Mouse (Mus musculus): Measurements from ENCODE around the gene Lyrm4. TPM values are rescaled to one million over a fixed set of nuclear protein-coding genes. Genes with fewer than 3 reads are reported as not detected.
A peak's percentile ranks its signal among the peaks of the same experiment; 100 is the strongest.

Lyrm4 gene
- polyA plus RNA-seq, 1 experiment from 2014 or later: 31.6 TPM

DNA sequence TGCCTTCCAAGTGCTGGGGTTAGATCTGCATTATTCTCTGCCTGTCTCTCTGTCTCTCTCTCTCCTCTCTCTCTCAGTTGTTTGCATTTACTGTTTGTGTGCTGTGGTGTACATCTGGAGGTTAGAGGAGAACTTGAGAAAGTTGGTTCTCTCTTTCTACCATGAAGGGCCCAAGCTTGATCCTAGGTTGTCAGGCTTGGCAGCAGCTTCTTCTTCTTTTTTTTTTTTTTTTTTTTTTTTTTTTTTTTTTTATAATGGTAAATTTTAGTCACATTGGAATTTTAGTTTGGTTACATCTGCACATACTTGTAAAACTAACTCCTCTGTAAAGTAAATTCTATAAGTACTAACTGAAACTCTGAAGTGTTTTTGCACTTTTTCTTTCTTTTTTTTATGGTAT lies 3.3 kb upstream of the Lyrm4 start:
- Histone ChIP-seq H3K9ac (ENCODE audit: low read length) (no peak overlapping the region), H3K36me3 (ENCODE audit: control insufficient read depth, insufficient read depth, low read length) (no peaks in the 10 kb centered on the region), H3K27ac (replicated peaks in 1 of 2; ENCODE audit: control insufficient read depth in 1 of 2, insufficient read depth in 1 of 2, low read depth in 2 of 2, low read length in 2 of 2) (no peak overlapping the region), H3K4me3 (ENCODE audit: control insufficient read depth in 1 of 2, insufficient read depth in 1 of 2, low read depth in 1 of 2, low read length in 2 of 2) (no peak overlapping the region), H3K27me3 (ENCODE audit: control insufficient read depth, insufficient read depth, low read length) (no peaks in the 10 kb centered on the region), H3K4me1 (ENCODE audit: control insufficient read depth in 2 of 2, insufficient read depth in 2 of 2, low read length in 2 of 2) (peaks cover 0 to 19% of the 10 kb centered on the region in 2 experiments; a peak in 3 of 4 replicates), H3K9me3 (ENCODE audit: control insufficient read depth, low read length) (no peaks in the 10 kb centered on the region), H3K4me2 (ENCODE audit: low read length) (no peak overlapping the region)
- ATAC-seq (ENCODE audit: insufficient number of reproducible peaks, insufficient read depth, low FRiP score, low read depth): no peak

DNA sequence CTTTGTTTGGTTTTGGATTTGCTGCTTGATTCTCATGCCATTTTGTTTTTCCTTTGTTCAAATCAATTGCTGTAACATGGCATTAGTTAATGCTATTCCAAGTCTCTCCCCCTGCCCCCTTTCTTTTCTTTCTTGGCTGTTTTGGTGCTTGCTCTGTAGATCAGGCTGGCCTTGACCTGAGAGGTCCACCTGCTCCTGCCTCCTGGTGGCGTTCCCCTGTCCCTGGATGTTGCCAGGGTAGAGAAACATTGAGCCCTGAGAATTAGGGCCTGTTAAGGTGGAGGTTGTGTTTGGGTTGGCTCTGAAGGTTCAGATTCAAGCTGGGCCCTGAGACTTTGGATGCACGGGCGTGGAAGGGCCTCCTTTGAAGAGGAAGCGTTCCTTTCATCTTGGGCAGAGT lies 2.4 kb upstream of the Lyrm4 start:
- Histone ChIP-seq H3K4me3 (ENCODE audit: control insufficient read depth in 1 of 2, insufficient read depth in 1 of 2, low read depth in 1 of 2, low read length in 2 of 2) (no peak overlapping the region), H3K9me3 (ENCODE audit: control insufficient read depth, low read length) (no peaks in the 10 kb centered on the region), H3K36me3 (ENCODE audit: control insufficient read depth, insufficient read depth, low read length) (no peaks in the 10 kb centered on the region), H3K4me2 (ENCODE audit: low read length) (no peak overlapping the region), H3K4me1 (ENCODE audit: control insufficient read depth in 2 of 2, insufficient read depth in 2 of 2, low read length in 2 of 2) (peaks cover 0 to 19% of the 10 kb centered on the region in 2 experiments; a peak in 3 of 4 replicates), H3K9ac (ENCODE audit: low read length) (no peak overlapping the region), H3K27ac (replicated peaks in 1 of 2; ENCODE audit: control insufficient read depth in 1 of 2, insufficient read depth in 1 of 2, low read depth in 2 of 2, low read length in 2 of 2) (no peak overlapping the region), H3K27me3 (ENCODE audit: control insufficient read depth, insufficient read depth, low read length) (no peaks in the 10 kb centered on the region)
- ATAC-seq (ENCODE audit: insufficient number of reproducible peaks, insufficient read depth, low FRiP score, low read depth): no peak
- 86% methylated on average over 4 of the region's 4 CpGs for WGBS

DNA sequence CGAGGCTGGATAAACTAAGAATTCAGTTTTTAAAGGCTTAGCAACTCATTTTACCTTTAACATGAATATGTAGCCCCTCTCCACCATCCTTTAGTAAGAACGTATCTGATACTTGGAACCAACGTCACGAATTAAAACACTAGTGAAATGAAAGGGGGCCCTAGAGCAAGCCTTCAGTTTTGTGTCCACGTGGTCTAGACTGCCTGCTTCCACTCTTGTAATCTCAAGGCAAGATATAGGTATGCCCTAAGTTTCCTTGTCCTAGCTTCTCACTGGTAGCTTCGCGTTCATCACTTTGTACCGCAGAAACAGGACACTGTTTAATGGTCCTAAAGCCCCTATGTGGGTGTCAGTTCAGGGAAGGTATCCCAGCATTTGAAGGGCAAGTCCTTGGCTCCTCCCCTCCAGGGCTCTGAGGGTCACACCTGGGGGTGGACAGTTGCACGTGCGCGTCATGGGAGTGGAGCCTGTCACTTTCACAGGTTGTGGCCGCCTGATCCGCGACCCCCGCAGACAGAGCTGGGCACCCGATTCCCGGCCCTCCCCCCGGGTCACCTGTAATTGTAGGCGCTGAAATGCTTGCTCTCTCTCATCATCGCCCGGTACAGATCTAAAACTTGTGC lies 695 bp downstream of the Lyrm4 start:
- peaks cover 0 to 15% of the 10 kb centered on the region in 2 experiments; a peak in 3 of 4 replicates for H3K4me1 ChIP-seq (ENCODE audit: control insufficient read depth in 2 of 2, insufficient read depth in 2 of 2, low read length in 2 of 2)
- H3K27ac ChIP-seq (replicated peaks in 1 of 2; ENCODE audit: control insufficient read depth in 1 of 2, insufficient read depth in 1 of 2, low read depth in 2 of 2, low read length in 2 of 2): peak overlapping the region; percentile 92 to 96; a peak in 3 of 4 replicates
- peak overlapping the region; percentile 79 for H3K9ac ChIP-seq (ENCODE audit: low read length)
- no peaks in the 10 kb centered on the region for H3K9me3 ChIP-seq (ENCODE audit: control insufficient read depth, low read length)
- H3K4me3 ChIP-seq (ENCODE audit: control insufficient read depth in 1 of 2, insufficient read depth in 1 of 2, low read depth in 1 of 2, low read length in 2 of 2): peak overlapping the region; percentile 70 to 88
- no peak for ATAC-seq (ENCODE audit: insufficient number of reproducible peaks, insufficient read depth, low FRiP score, low read depth)
- no peaks in the 10 kb centered on the region for H3K27me3 ChIP-seq (ENCODE audit: control insufficient read depth, insufficient read depth, low read length)
- 8% methylated on average over 21 of the region's 21 CpGs for WGBS
- H3K4me2 ChIP-seq (ENCODE audit: low read length): peak overlapping the region; percentile 85
- no peaks in the 10 kb centered on the region for H3K36me3 ChIP-seq (ENCODE audit: control insufficient read depth, insufficient read depth, low read length)

DNA sequence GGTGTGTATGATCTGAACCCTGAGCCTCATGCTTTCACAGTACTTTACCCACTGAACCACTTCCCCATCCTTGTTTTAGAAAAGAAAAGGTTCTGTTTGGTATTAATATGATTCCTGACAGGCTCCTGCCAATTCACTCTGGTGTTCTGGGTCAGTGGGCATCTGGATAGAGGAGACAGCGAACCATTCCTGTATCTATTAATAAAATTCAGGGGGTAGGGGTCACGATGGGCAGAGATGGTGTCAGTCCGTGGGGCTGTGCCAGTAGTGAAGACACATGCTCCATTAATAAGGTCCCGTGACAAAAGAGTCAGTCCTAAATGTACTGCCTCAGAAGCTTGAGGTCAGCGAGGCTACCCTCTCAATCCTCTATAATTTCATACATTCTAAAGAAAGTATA lies 4.1 kb downstream of the Lyrm4 start:
- ATAC-seq (ENCODE audit: insufficient number of reproducible peaks, insufficient read depth, low FRiP score, low read depth): no peak
- peaks cover 0 to 3% of the 10 kb centered on the region in 2 experiments; a peak in 1 of 4 replicates for H3K4me1 ChIP-seq (ENCODE audit: control insufficient read depth in 2 of 2, insufficient read depth in 2 of 2, low read length in 2 of 2)
- H3K27ac ChIP-seq (replicated peaks in 1 of 2; ENCODE audit: control insufficient read depth in 1 of 2, insufficient read depth in 1 of 2, low read depth in 2 of 2, low read length in 2 of 2): no peak overlapping the region
- 0 out of 2 replicates have a peak, but pooled peaks cover 4% of the 10 kb centered on the region for H3K36me3 ChIP-seq (ENCODE audit: control insufficient read depth, insufficient read depth, low read length)
- H3K27me3 ChIP-seq (ENCODE audit: control insufficient read depth, insufficient read depth, low read length): no peaks in the 10 kb centered on the region
- WGBS: 86% methylated on average over 5 of the region's 5 CpGs
- H3K9ac ChIP-seq (ENCODE audit: low read length): no peak overlapping the region
- H3K9me3 ChIP-seq (ENCODE audit: control insufficient read depth, low read length): no peaks in the 10 kb centered on the region
- H3K4me3 ChIP-seq (ENCODE audit: control insufficient read depth in 1 of 2, insufficient read depth in 1 of 2, low read depth in 1 of 2, low read length in 2 of 2): no peak overlapping the region
- H3K4me2 ChIP-seq (ENCODE audit: low read length): no peak overlapping the region

DNA sequence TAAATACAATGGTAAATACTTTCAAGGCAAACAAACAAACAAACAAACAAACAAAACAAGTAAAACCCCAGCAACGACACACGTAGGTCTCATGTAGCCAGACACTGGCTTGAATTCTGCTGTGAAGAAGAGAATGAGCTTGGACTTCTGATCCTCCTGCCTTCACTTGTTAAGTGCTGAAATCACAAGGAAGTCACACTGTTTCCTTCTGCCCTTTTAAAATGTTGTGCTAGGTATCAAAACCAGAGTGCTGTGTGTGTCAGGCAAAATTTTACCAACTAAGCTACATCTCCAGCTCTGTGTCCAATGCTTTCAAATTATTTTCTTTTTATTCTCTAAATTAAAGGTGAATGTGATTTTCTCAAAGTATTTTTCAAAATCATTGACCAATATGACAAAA lies 6.0 kb downstream of the Lyrm4 start:
- H3K27me3 ChIP-seq (ENCODE audit: control insufficient read depth, insufficient read depth, low read length): no peaks in the 10 kb centered on the region
- WGBS: 93% methylated on average over 2 of the region's 2 CpGs
- ATAC-seq (ENCODE audit: insufficient number of reproducible peaks, insufficient read depth, low FRiP score, low read depth): no peak

DNA sequence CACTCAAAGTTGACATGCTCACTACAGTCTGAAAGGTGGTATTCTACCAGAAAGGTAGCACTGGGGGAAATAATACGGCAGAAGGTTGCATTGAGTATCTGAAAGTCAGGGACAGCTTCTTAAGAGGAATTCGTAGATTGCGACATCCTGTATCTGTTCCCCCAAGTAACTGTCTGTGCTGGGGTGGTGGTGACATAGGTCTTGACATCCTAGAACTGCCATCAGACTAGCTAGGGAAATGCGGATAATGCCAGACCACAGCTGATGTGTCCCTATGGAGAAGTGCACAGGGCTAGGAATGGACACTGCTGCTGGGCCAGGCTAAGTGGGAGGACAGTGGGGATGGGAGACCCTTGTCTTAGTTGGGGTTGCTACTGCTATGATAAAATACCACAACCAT lies 8.8 kb downstream of the Lyrm4 start:
- WGBS: 90% methylated on average over 4 of the region's 4 CpGs
- H3K27ac ChIP-seq (replicated peaks in 1 of 2; ENCODE audit: control insufficient read depth in 1 of 2, insufficient read depth in 1 of 2, low read depth in 2 of 2, low read length in 2 of 2): no peak overlapping the region

More for the DNA sequence above, 6.0 kb downstream of the Lyrm4 start:
- H3K27ac ChIP-seq (replicated peaks in 1 of 2; ENCODE audit: control insufficient read depth in 1 of 2, insufficient read depth in 1 of 2, low read depth in 2 of 2, low read length in 2 of 2): no peak overlapping the region
- 0 out of 4 replicates have a peak, but pooled peaks cover 0 to 3% of the 10 kb centered on the region in 2 experiments for H3K4me1 ChIP-seq (ENCODE audit: control insufficient read depth in 2 of 2, insufficient read depth in 2 of 2, low read length in 2 of 2)
- H3K36me3 ChIP-seq (ENCODE audit: control insufficient read depth, insufficient read depth, low read length): 0 out of 2 replicates have a peak, but pooled peaks cover 4% of the 10 kb centered on the region
- H3K9ac ChIP-seq (ENCODE audit: low read length): no peak overlapping the region
- no peak overlapping the region for H3K4me2 ChIP-seq (ENCODE audit: low read length)
- H3K9me3 ChIP-seq (ENCODE audit: control insufficient read depth, low read length): no peaks in the 10 kb centered on the region
- no peak overlapping the region for H3K4me3 ChIP-seq (ENCODE audit: control insufficient read depth in 1 of 2, insufficient read depth in 1 of 2, low read depth in 1 of 2, low read length in 2 of 2)

DNA sequence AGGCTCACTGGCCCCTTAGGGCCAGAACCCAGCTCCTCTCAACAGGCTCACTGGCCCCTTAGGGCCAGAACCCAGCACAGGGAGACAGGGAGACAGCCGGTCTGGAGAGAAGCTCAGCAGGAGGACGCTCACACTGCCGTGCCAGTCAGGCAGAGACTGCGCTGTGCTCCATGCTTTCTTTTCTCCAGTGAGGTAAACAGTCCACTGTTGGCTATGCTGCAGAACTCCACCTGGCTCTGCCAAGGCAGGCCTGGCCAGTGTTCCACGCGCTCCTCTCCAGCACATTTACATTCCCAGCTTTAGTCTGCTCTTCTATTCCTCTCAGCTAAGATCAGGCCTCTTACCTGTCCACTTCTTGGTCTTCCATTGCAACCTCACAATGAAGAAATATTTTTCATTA lies 11.7 kb downstream of the Lyrm4 start:
- 91% methylated on average over 6 of the region's 6 CpGs for WGBS
- Histone ChIP-seq H3K4me3 (ENCODE audit: control insufficient read depth in 1 of 2, insufficient read depth in 1 of 2, low read depth in 1 of 2, low read length in 2 of 2) (no peak overlapping the region), H3K27ac (replicated peaks in 1 of 2; ENCODE audit: control insufficient read depth in 1 of 2, insufficient read depth in 1 of 2, low read depth in 2 of 2, low read length in 2 of 2) (no peak overlapping the region), H3K4me1 (ENCODE audit: control insufficient read depth in 2 of 2, insufficient read depth in 2 of 2, low read length in 2 of 2) (no peaks in the 10 kb centered on the region), H3K36me3 (ENCODE audit: control insufficient read depth, insufficient read depth, low read length) (0 out of 2 replicates have a peak, but pooled peaks cover 4% of the 10 kb centered on the region), H3K4me2 (ENCODE audit: low read length) (no peak overlapping the region), H3K9me3 (ENCODE audit: control insufficient read depth, low read length) (no peaks in the 10 kb centered on the region), H3K27me3 (ENCODE audit: control insufficient read depth, insufficient read depth, low read length) (no peaks in the 10 kb centered on the region), H3K9ac (ENCODE audit: low read length) (no peak overlapping the region)
- no peak for ATAC-seq (ENCODE audit: insufficient number of reproducible peaks, insufficient read depth, low FRiP score, low read depth)

More for the DNA sequence above, 8.8 kb downstream of the Lyrm4 start:
- ATAC-seq (ENCODE audit: insufficient number of reproducible peaks, insufficient read depth, low FRiP score, low read depth): no peak
- Histone ChIP-seq H3K36me3 (ENCODE audit: control insufficient read depth, insufficient read depth, low read length) (0 out of 2 replicates have a peak, but pooled peaks cover 4% of the 10 kb centered on the region), H3K4me2 (ENCODE audit: low read length) (no peak overlapping the region), H3K4me3 (ENCODE audit: control insufficient read depth in 1 of 2, insufficient read depth in 1 of 2, low read depth in 1 of 2, low read length in 2 of 2) (no peak overlapping the region), H3K27me3 (ENCODE audit: control insufficient read depth, insufficient read depth, low read length) (no peaks in the 10 kb centered on the region), H3K4me1 (ENCODE audit: control insufficient read depth in 2 of 2, insufficient read depth in 2 of 2, low read length in 2 of 2) (no peaks in the 10 kb centered on the region), H3K9me3 (ENCODE audit: control insufficient read depth, low read length) (no peaks in the 10 kb centered on the region), H3K9ac (ENCODE audit: low read length) (no peak overlapping the region)
